Mouse (Mus musculus): ENCODE results near the gene Fas.
A peak's percentile ranks its signal among the peaks of the same experiment; 100 is the strongest.

Fas gene

DNA sequence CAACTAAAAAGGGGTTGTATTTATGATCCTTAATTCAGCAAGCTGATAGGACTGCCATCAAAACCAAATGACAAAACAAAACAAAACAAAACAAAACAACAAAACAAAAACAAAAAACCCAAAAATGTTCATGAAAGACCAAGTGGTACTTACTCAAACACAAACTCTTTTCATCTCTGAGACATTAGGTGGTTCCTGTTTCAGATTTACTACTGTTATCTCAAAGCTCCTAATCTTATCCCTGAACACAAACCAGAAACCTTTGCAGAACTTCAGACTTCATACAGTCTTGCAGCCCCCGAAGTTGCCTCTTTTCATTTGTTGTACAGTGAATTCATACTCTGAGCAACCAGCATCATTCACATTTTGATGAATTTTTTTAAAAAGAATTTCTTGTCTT is 8.1 kb downstream of the Fas start:
- H3K9me3 ChIP-seq (ENCODE audit: low read length) = no peaks in the 10 kb centered on the region
- no peak overlapping the region for H3K4me3 ChIP-seq (replicated peaks; ENCODE audit: low read length)

DNA sequence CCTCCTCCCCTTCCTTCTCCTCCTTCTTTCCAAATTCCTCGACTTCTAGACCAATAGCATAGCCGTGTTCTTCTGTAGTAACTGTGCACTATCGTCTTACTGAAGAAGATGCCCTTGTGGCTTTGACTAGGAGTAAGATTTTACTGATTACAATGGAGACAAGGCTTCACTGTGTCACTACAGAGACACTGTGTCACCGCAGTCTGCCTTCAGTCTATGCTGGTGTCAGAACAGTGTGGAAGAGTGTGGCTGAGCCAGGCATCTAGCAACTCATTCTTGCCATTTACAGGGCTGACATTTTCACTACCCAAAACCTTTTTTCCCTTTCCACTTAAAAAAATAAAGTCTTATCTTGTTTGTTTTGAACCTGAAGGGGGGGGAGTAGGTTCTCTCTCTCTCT is 8.8 kb downstream of the Fas start:
- Histone ChIP-seq H3K9me3 (ENCODE audit: low read length) (no peaks in the 10 kb centered on the region), H3K27me3 (ENCODE audit: insufficient read depth, low read length) (no peaks in the 10 kb centered on the region), H3K36me3 (ENCODE audit: insufficient read depth, low read length) (no peaks in the 10 kb centered on the region), H3K4me1 (replicated peaks; ENCODE audit: low read depth, low read length) (no peaks in the 10 kb centered on the region), H3K4me3 (replicated peaks; ENCODE audit: low read length) (no peak overlapping the region)
- no peak for TF ChIP-seq POU5F1 (IDR thresholded peaks at IDR 0.05; ENCODE audit: borderline replicate concordance, low read length)
- no peak for TF ChIP-seq NANOG (IDR thresholded peaks at IDR 0.05; ENCODE audit: borderline replicate concordance, low read length)
- TF ChIP-seq CTCF (conservative IDR thresholded peaks at IDR 0.05; ENCODE audit: low read length) = no peak

More for the DNA sequence above, 8.1 kb downstream of the Fas start:
- no peak for TF ChIP-seq CTCF (conservative IDR thresholded peaks at IDR 0.05; ENCODE audit: low read length)
- no peak for TF ChIP-seq NANOG (IDR thresholded peaks at IDR 0.05; ENCODE audit: borderline replicate concordance, low read length)
- TF ChIP-seq POU5F1 (IDR thresholded peaks at IDR 0.05; ENCODE audit: borderline replicate concordance, low read length) = no peak
- Histone ChIP-seq H3K27me3 (ENCODE audit: insufficient read depth, low read length) (peaks cover 2% of the 10 kb centered on the region; the same call in 1 of the 2 replicates), H3K36me3 (ENCODE audit: insufficient read depth, low read length) (no peaks in the 10 kb centered on the region), H3K4me1 (replicated peaks; ENCODE audit: low read depth, low read length) (no peaks in the 10 kb centered on the region)

DNA sequence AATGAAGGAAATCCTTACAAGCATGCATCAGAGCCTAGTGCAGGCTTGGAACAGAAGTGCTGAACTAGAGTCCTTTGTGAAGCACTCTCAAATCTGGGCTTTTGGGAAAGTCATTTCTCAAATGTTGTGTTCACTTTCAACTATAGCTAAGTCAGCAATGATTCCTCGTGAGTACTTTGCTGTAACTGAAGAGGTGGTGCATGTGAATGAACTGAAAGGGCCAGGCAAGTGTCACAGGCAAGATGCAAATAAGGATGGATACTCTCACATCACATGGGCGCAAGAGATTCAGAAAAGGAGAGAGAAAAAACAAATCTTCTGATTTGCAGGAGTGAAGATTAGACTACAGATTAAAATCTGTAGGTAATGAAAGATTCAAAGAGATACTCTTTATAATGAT is 10.0 kb downstream of the Fas start:
- Histone ChIP-seq H3K36me3 (ENCODE audit: insufficient read depth, low read length) (no peaks in the 10 kb centered on the region), H3K27me3 (ENCODE audit: insufficient read depth, low read length) (no peaks in the 10 kb centered on the region), H3K9me3 (ENCODE audit: low read length) (no peaks in the 10 kb centered on the region), H3K4me3 (replicated peaks; ENCODE audit: low read length) (no peak overlapping the region), H3K4me1 (replicated peaks; ENCODE audit: low read depth, low read length) (no peaks in the 10 kb centered on the region)
- TF ChIP-seq NANOG (IDR thresholded peaks at IDR 0.05; ENCODE audit: borderline replicate concordance, low read length) = no peak
- no peak for TF ChIP-seq POU5F1 (IDR thresholded peaks at IDR 0.05; ENCODE audit: borderline replicate concordance, low read length)
- TF ChIP-seq CTCF (conservative IDR thresholded peaks at IDR 0.05; ENCODE audit: low read length) = no peak

DNA sequence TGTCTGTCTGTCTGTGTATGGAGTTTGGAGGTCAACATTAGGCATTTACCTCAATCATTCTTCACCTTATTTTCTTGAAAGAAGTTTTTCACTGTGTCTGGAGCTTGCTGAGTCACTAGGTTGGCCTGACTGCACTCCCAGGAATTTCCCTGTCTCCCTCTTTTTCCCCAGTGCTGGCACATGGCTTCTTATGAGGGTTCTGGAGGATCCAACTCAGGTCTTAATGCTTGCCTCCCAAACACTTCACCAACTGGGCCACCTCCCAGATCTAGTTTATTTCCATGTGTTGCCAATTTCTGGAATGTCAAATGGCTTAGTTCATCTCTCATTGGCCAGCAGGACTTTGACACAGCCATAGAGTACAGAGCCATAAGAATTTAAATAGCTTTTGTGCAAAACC is 14.5 kb downstream of the Fas start:
- peaks cover 7% of the 10 kb centered on the region; the same call in 1 of the 2 replicates for H3K4me1 ChIP-seq (replicated peaks; ENCODE audit: low read depth, low read length)
- TF ChIP-seq POU5F1 (IDR thresholded peaks at IDR 0.05; ENCODE audit: borderline replicate concordance, low read length) (no peak), CTCF (conservative IDR thresholded peaks at IDR 0.05; ENCODE audit: low read length) (no peak), NANOG (IDR thresholded peaks at IDR 0.05; ENCODE audit: borderline replicate concordance, low read length) (no peak)
- H3K27me3 ChIP-seq (ENCODE audit: insufficient read depth, low read length) = no peaks in the 10 kb centered on the region
- no peaks in the 10 kb centered on the region for H3K9me3 ChIP-seq (ENCODE audit: low read length)
- H3K4me3 ChIP-seq (replicated peaks; ENCODE audit: low read length) = no peak overlapping the region
- no peaks in the 10 kb centered on the region for H3K36me3 ChIP-seq (ENCODE audit: insufficient read depth, low read length)

DNA sequence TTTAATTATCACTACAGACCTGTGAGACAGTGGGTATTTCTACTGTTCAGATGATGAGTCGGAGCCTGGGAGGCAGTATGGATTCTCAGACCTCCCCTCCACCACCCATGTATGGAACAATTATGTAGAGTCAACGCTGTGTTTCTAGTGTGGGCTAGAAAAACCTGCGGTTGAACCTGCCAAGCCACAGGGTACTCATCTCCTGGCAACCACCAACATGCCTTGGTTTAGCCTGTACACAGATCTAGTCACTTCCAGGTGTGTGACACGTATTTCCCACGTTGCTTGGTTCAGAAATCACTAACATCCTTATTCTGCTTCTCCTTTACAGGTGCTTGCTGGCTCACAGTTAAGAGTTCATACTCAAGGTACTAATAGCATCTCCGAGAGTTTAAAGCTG is 16.3 kb downstream of the Fas start:
- Histone ChIP-seq H3K36me3 (ENCODE audit: insufficient read depth, low read length) (no peaks in the 10 kb centered on the region), H3K4me3 (replicated peaks; ENCODE audit: low read length) (no peak overlapping the region), H3K9me3 (ENCODE audit: low read length) (no peaks in the 10 kb centered on the region), H3K4me1 (replicated peaks; ENCODE audit: low read depth, low read length) (peaks cover 7% of the 10 kb centered on the region; the same call in 1 of the 2 replicates), H3K27me3 (ENCODE audit: insufficient read depth, low read length) (no peaks in the 10 kb centered on the region)
- TF ChIP-seq POU5F1 (IDR thresholded peaks at IDR 0.05; ENCODE audit: borderline replicate concordance, low read length) = no peak
- TF ChIP-seq CTCF (conservative IDR thresholded peaks at IDR 0.05; ENCODE audit: low read length) = no peak
- no peak for TF ChIP-seq NANOG (IDR thresholded peaks at IDR 0.05; ENCODE audit: borderline replicate concordance, low read length)

DNA sequence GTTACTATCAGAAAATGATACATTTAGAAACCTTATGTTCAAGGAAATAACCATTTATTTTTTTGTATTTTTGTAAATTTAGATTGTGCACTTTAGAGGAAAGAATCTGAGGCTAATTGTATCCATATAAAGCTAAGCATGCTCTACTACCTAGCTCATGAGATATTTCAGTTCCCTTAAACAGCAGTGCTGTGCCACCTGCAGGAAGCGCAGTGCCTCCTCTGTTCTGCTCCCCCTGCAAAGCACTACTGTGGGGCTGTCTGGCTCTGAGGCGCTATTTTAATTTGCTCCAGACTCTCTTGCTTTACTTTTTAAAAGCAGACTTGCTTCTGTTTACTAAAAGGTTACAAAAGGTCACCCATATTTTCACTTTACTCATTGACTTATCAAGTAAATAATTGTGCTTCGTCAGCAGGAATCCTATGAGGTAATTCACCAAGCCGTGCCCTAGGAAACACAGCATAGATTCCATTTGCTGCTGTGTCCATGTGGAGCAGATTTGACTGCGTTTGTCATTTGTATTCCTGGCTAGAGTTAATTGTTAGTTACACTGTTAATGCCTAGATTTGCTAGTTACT is 21.8 kb downstream of the Fas start:
- Histone ChIP-seq H3K27me3 (ENCODE audit: insufficient read depth, low read length) (no peaks in the 10 kb centered on the region), H3K36me3 (ENCODE audit: insufficient read depth, low read length) (no peaks in the 10 kb centered on the region)

DNA sequence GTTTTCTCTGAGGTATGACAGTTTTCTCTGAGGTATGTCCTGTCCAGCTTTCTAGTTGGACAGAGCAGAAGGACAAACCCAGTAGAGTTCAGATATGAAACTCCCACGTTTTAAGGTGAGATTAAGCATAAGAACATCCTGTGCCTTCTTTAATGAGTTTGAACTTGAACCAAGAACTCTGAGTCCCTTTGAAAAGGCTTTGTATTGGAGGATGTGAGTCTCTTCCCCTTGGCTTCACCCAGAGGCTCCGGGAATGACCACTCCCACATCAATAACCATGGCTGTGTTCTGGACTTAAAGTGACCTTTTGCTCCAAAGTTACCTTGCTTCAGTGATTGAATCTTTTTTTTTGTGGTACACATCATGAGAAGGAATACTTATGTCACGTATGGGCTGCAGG is 37.6 kb downstream of the Fas start:
- TF ChIP-seq NANOG (IDR thresholded peaks at IDR 0.05; ENCODE audit: borderline replicate concordance, low read length) = no peak
- TF ChIP-seq CTCF (conservative IDR thresholded peaks at IDR 0.05; ENCODE audit: low read length) = no peak
- no peak for TF ChIP-seq POU5F1 (IDR thresholded peaks at IDR 0.05; ENCODE audit: borderline replicate concordance, low read length)
- Histone ChIP-seq H3K36me3 (ENCODE audit: insufficient read depth, low read length) (no peaks in the 10 kb centered on the region), H3K4me3 (replicated peaks; ENCODE audit: low read length) (no peak overlapping the region), H3K9me3 (ENCODE audit: low read length) (peaks cover 8% of the 10 kb centered on the region; the same call in 1 of the 2 replicates), H3K4me1 (replicated peaks; ENCODE audit: low read depth, low read length) (no peaks in the 10 kb centered on the region), H3K27me3 (ENCODE audit: insufficient read depth, low read length) (no peaks in the 10 kb centered on the region)

More for the DNA sequence above, 21.8 kb downstream of the Fas start:
- TF ChIP-seq NANOG (IDR thresholded peaks at IDR 0.05; ENCODE audit: borderline replicate concordance, low read length) (no peak), POU5F1 (IDR thresholded peaks at IDR 0.05; ENCODE audit: borderline replicate concordance, low read length) (no peak), CTCF (conservative IDR thresholded peaks at IDR 0.05; ENCODE audit: low read length) (no peak)
- peaks cover 7% of the 10 kb centered on the region; the same call in 1 of the 2 replicates for H3K4me1 ChIP-seq (replicated peaks; ENCODE audit: low read depth, low read length)
- no peaks in the 10 kb centered on the region for H3K9me3 ChIP-seq (ENCODE audit: low read length)
- no peak overlapping the region for H3K4me3 ChIP-seq (replicated peaks; ENCODE audit: low read length)

DNA sequence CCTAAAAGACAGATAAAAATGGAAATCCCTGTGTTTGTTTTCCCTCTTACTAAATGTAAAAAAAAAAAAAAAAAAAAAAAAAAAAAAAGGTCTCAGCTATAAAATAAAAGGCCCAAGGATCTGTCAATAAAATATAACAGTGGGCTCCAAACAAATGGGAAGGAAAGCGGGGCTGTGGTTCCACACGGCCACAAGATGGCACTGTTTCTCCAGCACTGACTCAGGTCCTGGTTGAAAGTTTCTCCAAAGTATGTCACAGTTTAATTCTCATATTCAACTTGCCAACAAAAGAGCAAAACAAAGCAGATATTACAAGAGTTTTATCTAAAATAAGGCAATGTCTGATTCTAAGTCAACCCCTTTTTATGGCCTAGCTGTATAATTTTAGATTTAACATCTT is 43.8 kb downstream of the Fas start:
- Histone ChIP-seq H3K36me3 (ENCODE audit: insufficient read depth, low read length) (no peaks in the 10 kb centered on the region), H3K27me3 (ENCODE audit: insufficient read depth, low read length) (no peaks in the 10 kb centered on the region), H3K4me1 (replicated peaks; ENCODE audit: low read depth, low read length) (no peaks in the 10 kb centered on the region), H3K4me3 (replicated peaks; ENCODE audit: low read length) (no peak overlapping the region), H3K9me3 (ENCODE audit: low read length) (no peaks in the 10 kb centered on the region)
- TF ChIP-seq CTCF (conservative IDR thresholded peaks at IDR 0.05; ENCODE audit: low read length) (peak; percentile 86), NANOG (IDR thresholded peaks at IDR 0.05; ENCODE audit: borderline replicate concordance, low read length) (no peak), POU5F1 (IDR thresholded peaks at IDR 0.05; ENCODE audit: borderline replicate concordance, low read length) (no peak)

DNA sequence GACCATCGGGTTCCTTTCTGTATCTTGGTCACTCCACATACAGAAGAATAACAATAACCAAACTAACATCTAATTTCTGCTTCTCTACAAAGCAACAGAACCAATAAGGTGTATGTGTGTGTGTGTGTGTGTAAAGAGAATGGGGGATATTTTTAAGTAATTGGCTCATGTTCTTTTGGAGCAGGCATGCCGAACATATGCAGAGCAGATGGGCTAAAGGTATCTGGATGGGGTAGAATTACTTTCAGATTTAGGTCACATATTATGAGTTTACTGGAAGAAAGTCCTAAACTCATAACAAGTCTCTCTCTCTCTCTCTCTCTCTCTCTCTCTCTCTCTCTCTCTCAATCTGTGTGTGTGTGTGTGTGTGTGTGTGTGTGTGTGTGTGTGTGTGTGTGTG is 54.2 kb downstream of the Fas start:
- Histone ChIP-seq H3K9me3 (ENCODE audit: low read length) (no peaks in the 10 kb centered on the region), H3K27me3 (ENCODE audit: insufficient read depth, low read length) (no peaks in the 10 kb centered on the region), H3K36me3 (ENCODE audit: insufficient read depth, low read length) (no peaks in the 10 kb centered on the region), H3K4me1 (replicated peaks; ENCODE audit: low read depth, low read length) (no peaks in the 10 kb centered on the region), H3K4me3 (replicated peaks; ENCODE audit: low read length) (no peak overlapping the region)
- TF ChIP-seq POU5F1 (IDR thresholded peaks at IDR 0.05; ENCODE audit: borderline replicate concordance, low read length) (no peak), CTCF (conservative IDR thresholded peaks at IDR 0.05; ENCODE audit: low read length) (no peak), NANOG (IDR thresholded peaks at IDR 0.05; ENCODE audit: borderline replicate concordance, low read length) (no peak)

Data from E14TG2a.4 (cell line).